Mouse (Mus musculus) embryo, embryonic 11 days (tissue): ENCODE measurements at regions not wholly inside any gene's neighbourhood (a gene's known extent, or its start where the extent isn't known, plus 50 kb on each side); places are given as distances from the start of the nearest gene placed in this dataset.
A peak's percentile ranks its signal among the peaks of the same experiment; 100 is the strongest.

Experiments used
- DNase-seq: peaks from one replicate; pipeline ENCODE4 v3.0.0-alpha.2; 2015

DNA sequence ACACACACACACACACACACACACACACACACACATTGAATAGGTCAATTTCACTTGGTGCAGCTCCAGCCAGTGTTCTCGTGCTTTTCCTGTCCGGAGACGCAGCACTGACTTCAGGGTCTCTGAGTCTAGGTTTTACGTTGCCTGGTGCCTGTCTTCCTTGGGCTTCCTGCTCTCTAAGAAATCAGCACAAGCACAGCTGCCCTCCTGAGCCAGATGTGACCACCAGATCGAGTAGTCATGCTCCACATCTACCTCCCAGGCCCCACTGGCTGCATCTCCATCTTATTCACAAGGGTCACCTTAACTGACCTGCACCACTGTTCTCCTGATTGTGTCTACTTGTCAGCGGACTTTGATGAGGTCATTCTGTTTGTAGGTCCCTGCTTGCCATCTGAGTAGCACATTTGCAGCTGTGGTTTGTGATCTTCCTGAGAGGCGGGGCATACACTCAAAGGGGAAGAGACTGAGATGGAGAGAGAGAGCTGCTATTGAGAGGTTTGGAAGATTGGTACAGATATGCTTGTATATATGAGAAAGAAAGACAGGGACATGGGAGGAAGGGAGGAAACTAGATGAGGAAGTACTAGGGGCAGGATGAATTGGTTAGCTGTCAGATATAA, 118.8 kb upstream of the H2al1a start:
- DNase-seq, result peak; percentile 1

DNA sequence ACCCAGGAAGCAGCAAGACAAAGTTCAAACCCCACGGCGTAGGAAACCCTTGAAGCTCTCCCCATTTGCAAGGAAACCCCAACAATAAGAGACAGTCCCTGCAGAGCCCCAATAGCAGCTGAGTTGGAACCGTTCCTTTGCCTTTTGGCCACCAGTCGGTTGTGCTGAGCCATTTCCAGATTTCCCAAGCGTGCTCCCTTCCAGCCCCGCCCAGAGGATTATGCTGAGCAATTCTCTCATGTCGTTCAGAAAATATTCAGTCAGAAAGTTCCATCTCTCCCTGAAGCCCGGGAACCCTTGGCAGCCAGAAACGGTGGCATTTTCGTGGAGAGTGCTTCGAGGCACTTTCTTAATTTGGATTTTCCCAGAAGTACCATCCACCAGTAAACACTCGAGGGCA, 117.2 kb upstream of the H2al1a start:
- no peak for DNase-seq

DNA sequence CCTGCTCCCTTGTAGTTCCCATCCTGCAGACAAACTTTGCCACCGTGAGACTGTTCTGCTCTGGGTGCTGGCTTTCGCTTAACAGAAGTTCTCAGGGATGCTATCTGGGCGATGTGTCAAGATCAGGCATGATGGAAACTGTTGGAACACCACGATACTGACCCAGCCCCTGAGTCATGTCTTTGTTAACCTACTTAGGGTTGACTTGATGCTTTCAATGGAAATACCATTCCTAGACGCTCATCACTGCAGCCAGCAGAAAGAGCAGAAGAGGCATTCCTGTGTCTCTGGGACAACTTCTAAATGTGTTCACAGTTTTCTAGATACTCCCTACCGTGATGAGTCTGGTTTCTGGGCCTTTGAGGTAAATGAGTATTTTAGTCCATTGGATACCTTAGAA, 108.2 kb upstream of the H2al1a start:
- DNase-seq, result no peak

DNA sequence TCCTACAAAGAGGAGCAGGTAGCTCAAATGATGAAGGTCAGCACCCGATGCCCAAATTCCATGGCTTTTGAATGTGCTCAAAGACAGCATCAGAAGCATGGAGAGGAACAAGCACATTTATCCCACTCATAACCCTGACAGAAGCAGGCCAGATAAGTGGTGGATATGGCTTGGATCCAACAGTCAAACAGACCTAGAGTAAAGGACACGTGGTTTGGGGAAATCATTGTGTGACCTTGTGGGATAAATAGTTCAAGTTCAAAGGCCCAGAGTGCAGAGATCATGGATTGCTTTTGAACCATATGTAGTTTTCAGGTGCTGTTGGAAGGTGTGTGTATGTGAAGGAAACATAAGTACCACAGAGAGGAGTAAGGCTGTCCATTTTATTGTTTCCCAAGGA, 94.9 kb upstream of the H2al1a start:
- DNase-seq, result no peak

DNA sequence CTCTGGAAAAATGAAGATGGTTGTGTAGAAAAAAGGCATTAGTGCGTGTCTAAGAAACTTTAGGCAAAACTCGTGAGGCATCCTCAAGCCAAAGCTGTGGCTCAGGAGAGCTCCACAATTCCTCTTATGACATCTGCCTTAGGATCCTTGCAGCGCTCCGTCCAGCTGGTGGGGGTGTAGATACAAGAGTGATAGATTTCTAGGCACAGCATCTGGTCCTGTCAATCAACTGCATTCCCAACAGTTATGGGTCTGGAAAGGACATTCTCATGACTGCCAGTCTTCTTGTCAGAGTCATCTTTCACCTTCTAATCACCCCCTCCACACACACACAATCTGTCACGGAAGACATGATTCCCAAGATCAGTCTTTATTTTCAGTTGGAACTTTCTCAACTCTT, 89.2 kb upstream of the H2al1a start:
- peak; percentile 2 for DNase-seq

DNA sequence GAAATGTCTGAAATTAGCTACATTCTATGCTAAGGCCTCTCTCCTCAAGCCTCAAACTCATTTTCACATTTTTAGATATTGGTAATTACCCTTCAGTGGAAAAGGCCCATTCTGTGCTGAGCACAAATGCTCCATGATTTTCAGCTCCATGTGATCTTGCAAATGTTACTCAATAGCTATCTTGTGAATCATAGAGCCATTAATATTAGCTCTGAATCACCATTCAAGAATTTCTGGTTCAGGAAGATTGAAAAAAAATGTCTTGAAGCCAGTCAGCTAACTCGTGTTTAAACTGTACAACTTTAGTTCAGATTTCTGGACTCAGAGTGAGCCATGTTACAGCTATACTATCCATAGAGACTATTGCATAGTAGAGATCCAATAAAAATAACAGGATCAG, 86.2 kb upstream of the H2al1a start:
- DNase-seq, result no peak

DNA sequence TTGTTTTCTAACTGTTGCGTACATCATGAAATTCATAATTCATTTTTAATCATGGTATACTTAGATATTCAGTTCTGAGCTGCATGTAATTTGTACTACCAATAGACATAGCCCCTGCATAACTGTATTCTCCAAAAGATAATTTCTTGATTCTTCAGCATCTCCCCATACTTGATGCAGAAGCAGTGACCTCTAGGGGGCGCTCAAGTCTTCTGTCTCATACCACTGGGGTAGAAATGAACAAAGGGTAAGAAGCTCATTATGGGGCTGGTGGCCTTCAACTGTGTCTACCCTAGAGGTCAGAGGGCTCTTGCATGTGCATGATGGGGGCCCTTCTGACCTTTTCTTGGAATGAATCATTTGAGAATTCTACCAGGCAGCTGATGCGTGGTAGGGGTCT, 85.6 kb upstream of the H2al1a start:
- peak; percentile 56 for DNase-seq

DNA sequence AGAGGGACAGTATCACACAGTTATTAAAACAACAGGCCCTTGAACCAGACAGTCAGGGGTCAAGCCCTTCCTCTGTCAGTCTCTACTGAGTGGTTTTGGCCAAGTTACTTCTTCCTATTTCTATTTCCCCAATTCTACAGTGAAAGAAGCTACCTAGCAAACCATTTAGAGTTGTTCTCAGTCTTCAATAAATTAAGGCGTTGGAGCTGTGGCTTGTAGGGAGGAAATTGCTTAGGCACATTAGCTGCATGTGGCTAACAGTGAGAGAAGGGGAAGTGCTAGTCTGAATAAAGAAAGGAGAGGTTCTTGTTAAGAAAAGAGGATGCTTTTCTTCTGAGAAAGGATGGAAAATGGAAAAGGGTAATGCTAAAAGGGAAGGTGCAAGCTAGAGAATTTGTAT, 60.0 kb upstream of the H2al1a start:
- DNase-seq, result no peak

DNA sequence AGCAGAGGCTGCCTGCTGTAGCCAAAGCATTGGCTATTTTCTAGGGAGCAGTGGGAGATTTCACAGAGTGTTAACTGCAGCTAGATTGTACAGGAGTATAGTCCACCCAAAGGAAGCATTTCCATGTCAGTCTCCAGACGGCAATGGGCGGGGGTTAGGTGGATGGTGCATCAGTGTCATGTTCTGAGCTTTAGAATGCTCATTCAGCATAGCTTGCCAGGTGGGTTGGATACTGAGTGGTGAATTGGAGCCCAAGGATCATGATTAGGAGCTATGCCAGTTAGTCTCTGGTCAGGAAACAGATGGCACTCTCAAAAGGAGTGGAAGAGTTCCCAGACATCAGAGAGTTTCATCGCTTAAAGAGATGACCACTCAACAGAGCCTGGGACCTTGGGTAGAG, 53.5 kb upstream of the H2al1a start:
- DNase-seq, result no peak
